Comparison of ENCODE assay signal across 20 mouse cellular contexts in genomic region chr11:50604371-50604770, GRCm38 (mm10). TPM values are rescaled to one million over a fixed set of nuclear protein-coding genes. Genes with fewer than 3 reads are reported as not detected.
DNase-seq lines count a peak whose midpoint lies in the region; ATAC-seq and TF ChIP-seq lines count a peak whose summit lies in the region.
"Had no signal": no experiment of that assay in that cellular context is flagged by ENCODE, and none has a peak within 500 bp of the region (broad histone marks: within the 10 kb centered on the region; RNA-seq: fewer than 3 reads in every experiment).

No protein-coding gene starts in this region.

- TF ChIP-seq CTCF in heart, adult 2 months (IDR thresholded peaks at IDR 0.05): no peak

- ATAC-seq in heart, embryonic 13.5 days (ENCODE audit: extremely low read depth, insufficient number of reproducible peaks, low FRiP score, low TSS enrichment): no peak
- no peak for ATAC-seq in limb, embryonic 13.5 days (ENCODE audit: low FRiP score, low read depth)
- ATAC-seq in hindbrain, embryonic 16.5 days: no peak
- ATAC-seq: activated CD4-positive, CD25-positive, alpha-beta regulatory T cell, adult 4 months; forebrain, embryonic 16.5 days; intestine, postnatal 0 days had no signal

- peak overlapping the region; percentile 74 for H3K4me3 ChIP-seq in heart, embryonic 13.5 days
- no peak overlapping the region for H3K4me3 ChIP-seq in heart, adult 2 months
- peak overlapping the region; percentile 68; the same call in 1 of the 2 replicates for H3K4me3 ChIP-seq in limb, embryonic 13.5 days
- no peak overlapping the region for H3K4me3 ChIP-seq in limb, embryonic 10.5 days
- H3K4me3 ChIP-seq in hindbrain, embryonic 16.5 days (ENCODE audit: low read length): no peak overlapping the region

- intact Hi-C loops in heart, adult 2 months (cut with DNase I): loop anchor here (5.0 kb wide), 1 partner anchor 68 kb away; no protein-coding TSS in a partner anchor

- no peaks in the 10 kb centered on the region for H3K79me2 ChIP-seq in heart, adult 2 months (replicated peaks; ENCODE audit: control insufficient read depth, insufficient read depth, low read length)

- no peak overlapping the region for H3K27ac ChIP-seq in heart, embryonic 13.5 days (replicated peaks)
- no peak overlapping the region for H3K27ac ChIP-seq in heart, adult 2 months
- H3K27ac ChIP-seq in limb, embryonic 13.5 days: no peak overlapping the region
- H3K27ac ChIP-seq in limb, embryonic 10.5 days: no peak overlapping the region
- H3K27ac ChIP-seq in hindbrain, embryonic 16.5 days (ENCODE audit: low read depth, low read length): no peak overlapping the region
- H3K27ac ChIP-seq: stomach, embryonic 15.5 days had no signal

- peak; percentile 12 to 15 for DNase-seq in cerebellum, adult 18-20 months
- DNase-seq in cerebellum, adult 11-12 months: no peak
- no peak for DNase-seq in heart, adult 2 months
- DNase-seq in limb, embryonic 10.5 days (ENCODE audit: low spot score): no peak
- no peak for DNase-seq in adrenal gland, adult 8-10 months
- DNase-seq: gastrocnemius, postnatal 14 days; kidney, postnatal 36 days; liver; lung, adult 2 months; thymus, postnatal 14 days had no signal

- no peaks in the 10 kb centered on the region for H3K9me3 ChIP-seq in heart, embryonic 13.5 days
- H3K9me3 ChIP-seq in limb, embryonic 13.5 days: 0 out of 2 replicates have a peak, but pooled peaks cover under 1% of the 10 kb centered on the region
- H3K9me3 ChIP-seq in limb, embryonic 10.5 days (replicated peaks): no peaks in the 10 kb centered on the region
- no peaks in the 10 kb centered on the region for H3K9me3 ChIP-seq in hindbrain, embryonic 16.5 days (ENCODE audit: control insufficient read depth, low read length)
- H3K9me3 ChIP-seq: stomach, embryonic 15.5 days had no signal

- no peak for TF ChIP-seq EP300 in heart, adult 2 months (IDR thresholded peaks at IDR 0.05; ENCODE audit: insufficient read depth, low read depth, low read length)

- peaks cover 18% of the 10 kb centered on the region for H3K4me1 ChIP-seq in heart, embryonic 13.5 days
- no peaks in the 10 kb centered on the region for H3K4me1 ChIP-seq in heart, adult 2 months (ENCODE audit: control insufficient read depth, insufficient read depth, low read length)
- H3K4me1 ChIP-seq in limb, embryonic 13.5 days: peaks cover 19% of the 10 kb centered on the region
- peaks cover 22% of the 10 kb centered on the region for H3K4me1 ChIP-seq in limb, embryonic 10.5 days
- peaks cover 15% of the 10 kb centered on the region for H3K4me1 ChIP-seq in hindbrain, embryonic 16.5 days (ENCODE audit: control insufficient read depth, insufficient read depth, low read depth, low read length)

- peak overlapping the region; percentile 97; the same call in 1 of the 2 replicates for H3K4me2 ChIP-seq in heart, embryonic 13.5 days
- H3K4me2 ChIP-seq in limb, embryonic 13.5 days (replicated peaks): peak overlapping the region; percentile 94; the same call in 1 of the 2 replicates
- H3K4me2 ChIP-seq in hindbrain, embryonic 16.5 days (ENCODE audit: low read length): peak overlapping the region; percentile 15

- WGBS in heart, embryonic 13.5 days: 69% methylated on average over 16 of the region's 16 CpGs
- WGBS in heart, adult 2 months: 77% methylated on average over 16 of the region's 16 CpGs
- WGBS in limb, embryonic 13.5 days: 66% methylated on average over 16 of the region's 16 CpGs
- 68% methylated on average over 16 of the region's 16 CpGs for WGBS in limb, embryonic 10.5 days
- whole genome bisulfite sequencing in hindbrain, embryonic 16.5 days: 71% methylated on average over 16 of the region's 16 CpGs

- no peaks in the 10 kb centered on the region for H3K36me3 ChIP-seq in heart, embryonic 13.5 days
- H3K36me3 ChIP-seq in heart, adult 2 months (ENCODE audit: control insufficient read depth, insufficient read depth, low read length): no peaks in the 10 kb centered on the region
- no peaks in the 10 kb centered on the region for H3K36me3 ChIP-seq in limb, embryonic 13.5 days
- no peaks in the 10 kb centered on the region for H3K36me3 ChIP-seq in limb, embryonic 10.5 days
- H3K36me3 ChIP-seq in hindbrain, embryonic 16.5 days (ENCODE audit: control insufficient read depth, insufficient read depth, low read length): no peaks in the 10 kb centered on the region
- H3K36me3 ChIP-seq: stomach, embryonic 15.5 days had no signal

- no peak overlapping the region for H3K9ac ChIP-seq in heart, embryonic 13.5 days
- H3K9ac ChIP-seq in heart, adult 2 months (ENCODE audit: low read depth, low read length): no peak overlapping the region
- no peak overlapping the region for H3K9ac ChIP-seq in limb, embryonic 13.5 days
- H3K9ac ChIP-seq in hindbrain, embryonic 16.5 days (ENCODE audit: low read depth, low read length): no peak overlapping the region
- H3K9ac ChIP-seq: stomach, embryonic 15.5 days had no signal

- TF ChIP-seq POLR2A in heart, adult 2 months (IDR thresholded peaks at IDR 0.05; ENCODE audit: insufficient read depth, low read depth, low read length): no peak

- H3K27me3 ChIP-seq in heart, embryonic 13.5 days (replicated peaks): peaks cover 87% of the 10 kb centered on the region
- H3K27me3 ChIP-seq in heart, adult 2 months (ENCODE audit: control insufficient read depth, insufficient read depth, low read length): no peaks in the 10 kb centered on the region; the same call in 1 of the 2 replicates
- peaks cover 75% of the 10 kb centered on the region for H3K27me3 ChIP-seq in limb, embryonic 13.5 days
- H3K27me3 ChIP-seq in limb, embryonic 10.5 days (ENCODE audit: low read depth, poor library complexity, severe bottlenecking): peaks cover 77% of the 10 kb centered on the region
- peaks cover 36% of the 10 kb centered on the region for H3K27me3 ChIP-seq in hindbrain, embryonic 16.5 days (replicated peaks; ENCODE audit: control insufficient read depth, insufficient read depth, low read length)

RNA-seq across cellular contexts. Expression of gene Adamts2, which starts 2.5 kb away (rescaled TPM):
- polyA plus RNA-seq in heart, embryonic 13.5 days (2015; fragmentation: Nextera tagmentation; extraction: Ambion mirVana): 6.7 and 7.0 TPM in 2 replicates
- total RNA-seq in heart, adult 2 months (2021): 10 to 100 TPM in 1 of 2 experiments, 1 to 10 TPM in 1; 8.0 to 10.6 TPM
- 14.4 and 18.9 TPM in 2 replicates for polyA plus RNA-seq in heart, adult 2 months (2012; rRNA removed)
- polyA plus RNA-seq in limb, embryonic 13.5 days (2015; fragmentation: Nextera tagmentation; extraction: Ambion mirVana): 8.1 and 8.8 TPM in 2 replicates
- 0.46 and 0.72 TPM in 2 replicates for polyA plus RNA-seq in limb, embryonic 10.5 days (2016; fragmentation: Nextera tagmentation; extraction: Ambion mirVana)
- polyA plus RNA-seq in hindbrain, embryonic 16.5 days (2015; fragmentation: Nextera tagmentation; extraction: Ambion mirVana): 4.7 and 5.3 TPM in 2 replicates
- 1 to 10 TPM; 4.2 to 9.7 (median 5.4) TPM for total RNA-seq in adrenal gland, adult 8-10 months (2022)
- total RNA-seq: CH12.LX; common myeloid progenitor, adult 5-6 weeks; megakaryocyte-erythroid progenitor cell, adult 5-6 weeks had no signal
- polyA plus RNA-seq: activated CD4-positive, CD25-positive, alpha-beta regulatory T cell, adult 4 months had no signal

Comparison
In these comparisons a context has a peak if more than half of its experiments do, and no peak if none do; other contexts are left out.
1. DNase-seq: peak in cerebellum, adult 18-20 months (2 of 2); none in cerebellum, adult 11-12 months (single experiment), heart, adult 2 months (0 of 2), limb, embryonic 10.5 days (single experiment) and adrenal gland, adult 8-10 months (single experiment).
2. H3K4me3 ChIP-seq: peak in heart, embryonic 13.5 days (single experiment) and limb, embryonic 13.5 days (single experiment); none in heart, adult 2 months (single experiment), limb, embryonic 10.5 days (single experiment) and hindbrain, embryonic 16.5 days (single experiment).
3. H3K4me2 ChIP-seq: peak in every context shown above with its lines; median percentile 97 in heart, embryonic 13.5 days; 94 in limb, embryonic 13.5 days; 15 in hindbrain, embryonic 16.5 days.